Mouse (Mus musculus) embryonic facial prominence, embryonic 10.5 days (tissue): ENCODE data around the gene 1700016K19Rik. TPM values are rescaled to one million over a fixed set of nuclear protein-coding genes. Genes with fewer than 3 reads are reported as not detected.

Source experiments
- DNase-seq: peaks from one replicate; pipeline ENCODE4 v3.0.0-alpha.2; 2017; ENCODE audit warnings: low spot score
- H3K27ac ChIP-seq: fragments of 300-500 bp; sonication (generic); replicated peaks from 2 replicates; pipeline ENCODE4 v1.5.1; 2016; ENCODE audit warnings: mild to moderate bottlenecking
- H3K27me3 ChIP-seq: fragments of 300-500 bp; sonication (generic); replicated peaks from 2 replicates; pipeline ENCODE4 v1.6.1; 2016; ENCODE audit warnings: low read depth, mild to moderate bottlenecking; ENCODE audit not compliant: poor library complexity, severe bottlenecking
- H3K36me3 ChIP-seq: fragments of 300-500 bp; sonication (generic); replicated peaks from 2 replicates; pipeline ENCODE4 v1.6.1; 2016; ENCODE audit warnings: mild to moderate bottlenecking, moderate library complexity
- H3K4me1 ChIP-seq: fragments of 300-500 bp; sonication (generic); 2 replicates; pipeline ENCODE4 v1.6.1; 2016
- H3K4me3 ChIP-seq: fragments of 300-500 bp; sonication (generic); 2 replicates; pipeline ENCODE4 v1.5.1; 2016; ENCODE audit warnings: mild to moderate bottlenecking, moderate library complexity
- H3K9me3 ChIP-seq: fragments of 300-500 bp; sonication (generic); 2 replicates; pipeline ENCODE4 v1.6.1; 2016; ENCODE audit warnings: mild to moderate bottlenecking
- WGBS: fragments of 180-500 bp; shearing (Covaris S2); methylation state at CpG from one replicate; pipeline ENCODE4 v1.1.7; 2016; 5-methylcytosine and 5-hydroxymethylcytosine counted together
- polyA plus RNA-seq: library from polyadenylated mRNA; unstranded; fragments of >200 nt; fragmentation: Nextera tagmentation; extraction: Ambion mirVana; gene quantifications from 2 replicates; pipeline ENCODE4 v1.2.1, GENCODE M21; 2016

1700016K19Rik gene
- polyA plus RNA-seq, 1 experiment from 2014 or later, result 0.65 TPM

DNA sequence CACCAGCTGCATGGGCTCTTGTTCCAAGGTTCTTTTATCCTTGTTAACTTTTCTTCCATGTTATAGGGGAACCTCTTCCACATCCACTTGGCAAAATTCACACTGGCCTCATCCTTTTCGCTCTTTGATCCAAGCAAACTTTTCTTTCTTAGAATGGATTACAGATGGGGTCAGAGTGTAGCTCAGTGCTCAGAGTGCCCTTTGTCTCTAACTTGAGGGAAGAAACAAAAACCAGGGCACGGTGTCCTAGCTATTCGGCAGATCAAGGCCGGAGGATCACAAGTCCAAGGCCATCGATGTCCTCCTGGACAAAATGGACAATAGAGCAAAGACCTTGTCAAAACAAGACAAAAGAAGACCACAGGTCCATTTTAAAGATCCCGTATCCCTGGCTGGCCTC lies 31.0 kb upstream of the 1700016K19Rik start:
- Histone ChIP-seq H3K9me3 (no peaks in the 10 kb centered on the region), H3K36me3 (no peaks in the 10 kb centered on the region), H3K27ac (no peak overlapping the region), H3K27me3 (peaks cover 63% of the 10 kb centered on the region), H3K4me1 (peaks cover 36% of the 10 kb centered on the region), H3K4me3 (no peak overlapping the region)
- DNase-seq, result no peak
- WGBS, result 86% methylated on average over 6 of the region's 6 CpGs

GRCm38 (mm10) chr11:75970629-75971028 lies 29.1 kb upstream of the 1700016K19Rik start:
- H3K27me3 ChIP-seq, result peaks cover 49% of the 10 kb centered on the region
- no peak overlapping the region for H3K4me3 ChIP-seq
- WGBS, result 22% methylated on average over 3 of the region's 3 CpGs
- H3K27ac ChIP-seq, result no peak overlapping the region
- no peaks in the 10 kb centered on the region for H3K9me3 ChIP-seq
- peaks cover 17% of the 10 kb centered on the region for H3K4me1 ChIP-seq
- no peak for DNase-seq
- H3K36me3 ChIP-seq, result no peaks in the 10 kb centered on the region

- Histone ChIP-seq H3K27me3 (peaks cover 34% of the 10 kb centered on the region), H3K27ac (no peak overlapping the region)
Observed at GRCm38 (mm10) chr11:75972188-75972587, 27.5 kb upstream of the 1700016K19Rik start.

DNA sequence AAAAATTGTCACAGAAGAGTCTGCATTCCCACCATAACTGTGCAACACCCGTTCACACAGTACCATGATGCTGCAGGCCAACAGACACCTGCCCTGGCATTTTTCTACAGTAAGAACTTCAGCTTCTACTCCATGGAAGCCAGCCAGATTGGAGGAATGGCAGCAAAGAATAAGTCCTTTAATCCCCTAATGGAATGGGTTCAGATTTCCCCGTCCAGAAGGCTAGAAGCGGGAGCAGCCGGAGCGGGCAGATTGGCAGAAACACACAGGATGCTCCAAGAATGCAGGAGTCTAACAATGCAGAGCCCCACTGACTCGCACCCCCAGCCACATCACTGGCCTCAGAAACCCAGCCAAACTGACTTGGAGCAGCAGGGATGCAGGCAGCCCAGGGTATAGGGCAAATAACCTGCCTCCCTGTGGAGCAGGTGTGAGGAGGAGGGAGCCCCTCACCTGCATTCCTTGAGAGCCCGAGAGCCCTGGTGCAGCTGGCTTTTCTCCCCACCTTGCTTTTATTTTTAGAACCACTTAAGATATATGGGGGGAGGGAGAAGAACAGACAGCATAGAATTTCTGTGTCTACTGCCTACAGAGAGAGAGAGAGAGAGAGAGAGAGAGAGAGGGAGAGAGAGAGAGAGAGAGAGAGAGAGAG lies 26.7 kb upstream of the 1700016K19Rik start:
- H3K4me3 ChIP-seq, result no peak overlapping the region
- DNase-seq, result no peak
- 26% methylated on average over 7 of the region's 7 CpGs for whole genome bisulfite sequencing

More at GRCm38 (mm10) chr11:75972188-75972587, 27.5 kb upstream of the 1700016K19Rik start:
- H3K36me3 ChIP-seq, result no peaks in the 10 kb centered on the region
- H3K9me3 ChIP-seq, result no peaks in the 10 kb centered on the region
- no peak for DNase-seq
- WGBS, result 89% methylated on average over 3 of the region's 3 CpGs
- peaks cover 7% of the 10 kb centered on the region for H3K4me1 ChIP-seq
- no peak overlapping the region for H3K4me3 ChIP-seq

GRCm38 (mm10) chr11:75973988-75974387 lies 25.7 kb upstream of the 1700016K19Rik start:
- no peak overlapping the region for H3K4me3 ChIP-seq
- WGBS, result 89% methylated on average over 1 of the region's 1 CpGs
- peaks cover 16% of the 10 kb centered on the region for H3K27me3 ChIP-seq
- no peaks in the 10 kb centered on the region for H3K36me3 ChIP-seq
- DNase-seq, result no peak
- no peak overlapping the region for H3K27ac ChIP-seq
- H3K4me1 ChIP-seq, result peaks cover 5% of the 10 kb centered on the region
- no peaks in the 10 kb centered on the region for H3K9me3 ChIP-seq

More for the DNA sequence above, 26.7 kb upstream of the 1700016K19Rik start:
- Histone ChIP-seq H3K27ac (no peak overlapping the region), H3K27me3 (peaks cover 26% of the 10 kb centered on the region), H3K4me1 (peaks cover 5% of the 10 kb centered on the region), H3K36me3 (no peaks in the 10 kb centered on the region), H3K9me3 (no peaks in the 10 kb centered on the region)

GRCm38 (mm10) chr11:75976748-75977147 lies 23.0 kb upstream of the 1700016K19Rik start:
- Histone ChIP-seq H3K4me1 (peaks cover 5% of the 10 kb centered on the region), H3K27ac (no peak overlapping the region), H3K9me3 (no peaks in the 10 kb centered on the region), H3K4me3 (no peak overlapping the region), H3K27me3 (0 out of 2 replicates have a peak, but pooled peaks cover 3% of the 10 kb centered on the region), H3K36me3 (no peaks in the 10 kb centered on the region)
- WGBS, result 77% methylated on average over 8 of the region's 8 CpGs
- no peak for DNase-seq

GRCm38 (mm10) chr11:75978051-75978450 lies 21.7 kb upstream of the 1700016K19Rik start:
- H3K4me3 ChIP-seq, result no peak overlapping the region
- no peak for DNase-seq
- H3K27ac ChIP-seq, result no peak overlapping the region
- no peaks in the 10 kb centered on the region for H3K36me3 ChIP-seq
- H3K9me3 ChIP-seq, result no peaks in the 10 kb centered on the region
- 88% methylated on average over 6 of the region's 6 CpGs for WGBS
- peaks cover 5% of the 10 kb centered on the region for H3K4me1 ChIP-seq
- H3K27me3 ChIP-seq, result no peaks in the 10 kb centered on the region

DNA sequence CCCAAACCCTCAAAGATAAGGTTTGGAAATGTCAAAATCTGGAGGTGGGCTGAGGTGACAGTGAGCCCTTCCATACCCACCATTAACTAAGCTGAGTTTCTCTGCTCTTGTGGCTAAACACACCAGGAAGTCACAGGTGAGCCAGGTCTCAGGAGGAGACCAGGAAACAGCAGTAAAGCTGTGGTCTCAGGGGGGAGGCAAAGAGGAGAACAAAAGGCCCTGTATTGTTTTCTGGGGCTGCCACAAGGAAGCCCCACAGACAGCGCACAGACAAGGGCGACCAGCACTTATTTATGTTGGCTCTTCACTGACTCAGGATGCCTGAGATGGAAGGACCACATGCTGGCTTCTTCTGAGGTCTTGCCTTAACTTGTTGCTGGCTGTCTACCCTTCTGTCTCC lies 19.3 kb upstream of the 1700016K19Rik start:
- H3K4me1 ChIP-seq, result peaks cover 5% of the 10 kb centered on the region

GRCm38 (mm10) chr11:75983194-75983593 lies 16.5 kb upstream of the 1700016K19Rik start:
- DNase-seq, result no peak
- Histone ChIP-seq H3K27ac (no peak overlapping the region), H3K36me3 (no peaks in the 10 kb centered on the region), H3K9me3 (no peaks in the 10 kb centered on the region), H3K4me1 (no peaks in the 10 kb centered on the region), H3K4me3 (no peak overlapping the region), H3K27me3 (no peaks in the 10 kb centered on the region)
- WGBS, result 71% methylated on average over 4 of the region's 4 CpGs

More for the DNA sequence above, 19.3 kb upstream of the 1700016K19Rik start:
- 47% methylated on average over 2 of the region's 2 CpGs for WGBS
- no peak for DNase-seq
- Histone ChIP-seq H3K9me3 (no peaks in the 10 kb centered on the region), H3K27ac (no peak overlapping the region), H3K27me3 (no peaks in the 10 kb centered on the region), H3K36me3 (no peaks in the 10 kb centered on the region), H3K4me3 (no peak overlapping the region)

GRCm38 (mm10) chr11:75984581-75984980 lies 15.1 kb upstream of the 1700016K19Rik start:
- no peaks in the 10 kb centered on the region for H3K9me3 ChIP-seq
- no peaks in the 10 kb centered on the region for H3K36me3 ChIP-seq
- WGBS, result 83% methylated on average over 1 of the region's 1 CpGs
- no peak overlapping the region for H3K4me3 ChIP-seq
- DNase-seq, result no peak
- no peak overlapping the region for H3K27ac ChIP-seq
- no peaks in the 10 kb centered on the region for H3K27me3 ChIP-seq
- H3K4me1 ChIP-seq, result no peaks in the 10 kb centered on the region

- H3K27me3 ChIP-seq, result no peaks in the 10 kb centered on the region
- H3K4me1 ChIP-seq, result no peaks in the 10 kb centered on the region
- no peaks in the 10 kb centered on the region for H3K9me3 ChIP-seq
- no peak overlapping the region for H3K4me3 ChIP-seq
- DNase-seq, result no peak
- 72% methylated on average over 7 of the region's 7 CpGs for WGBS
- no peaks in the 10 kb centered on the region for H3K36me3 ChIP-seq
- H3K27ac ChIP-seq, result no peak overlapping the region
Observed at GRCm38 (mm10) chr11:75985948-75986347, 13.8 kb upstream of the 1700016K19Rik start.

GRCm38 (mm10) chr11:75990965-75991835 lies 8.5 kb upstream of the 1700016K19Rik start:
- WGBS, result 79% methylated on average over 15 of the region's 15 CpGs
- H3K36me3 ChIP-seq, result no peaks in the 10 kb centered on the region
- no peaks in the 10 kb centered on the region for H3K27me3 ChIP-seq
- no peaks in the 10 kb centered on the region for H3K9me3 ChIP-seq
- no peak overlapping the region for H3K4me3 ChIP-seq
- H3K4me1 ChIP-seq, result 0 out of 2 replicates have a peak, but pooled peaks cover 3% of the 10 kb centered on the region
- no peak overlapping the region for H3K27ac ChIP-seq
- DNase-seq, result no peak

- no peak for DNase-seq
- Histone ChIP-seq H3K27me3 (no peaks in the 10 kb centered on the region), H3K27ac (no peak overlapping the region)
Observed at GRCm38 (mm10) chr11:75991911-75992310, 7.8 kb upstream of the 1700016K19Rik start.

More at GRCm38 (mm10) chr11:75991911-75992310, 7.8 kb upstream of the 1700016K19Rik start:
- 84% methylated on average over 8 of the region's 8 CpGs for WGBS
- Histone ChIP-seq H3K36me3 (no peaks in the 10 kb centered on the region), H3K9me3 (no peaks in the 10 kb centered on the region), H3K4me3 (no peak overlapping the region), H3K4me1 (0 out of 2 replicates have a peak, but pooled peaks cover 3% of the 10 kb centered on the region)
